Mouse (Mus musculus): Measurements from ENCODE around the gene Rcn2.

DNA sequence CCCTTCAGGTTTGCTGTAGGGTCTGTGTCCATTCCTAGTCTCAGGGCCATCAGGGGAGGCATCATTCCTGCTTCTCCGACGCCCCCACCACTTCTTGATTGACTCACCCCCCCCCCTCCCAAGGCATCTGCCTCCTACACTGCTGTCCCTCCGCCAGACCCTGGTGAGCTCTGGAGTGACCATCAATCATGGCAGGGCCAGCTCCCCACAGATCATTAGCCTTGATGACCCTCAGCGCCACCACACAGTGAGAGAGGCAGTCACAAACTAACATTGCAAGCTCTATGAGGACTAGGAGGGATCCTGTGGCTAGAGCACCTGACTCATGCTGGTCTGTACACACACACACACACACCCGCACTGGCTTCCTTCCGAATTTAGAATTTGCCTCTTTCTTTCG lies 63.3 kb downstream of the Rcn2 start:
- TF ChIP-seq EP300 (optimal IDR thresholded peaks at IDR 0.05) (no peak), CTCF (IDR thresholded peaks at IDR 0.05; ENCODE audit: low read depth) (no peak)
